Mouse (Mus musculus): ENCODE data around the gene Ccdc148.

Ccdc148 gene

GRCm38 (mm10) chr2:59160605-59160963 lies at the start of gene Ccdc148, which contains the start of gene Pkp4:
Gene Ccdc148, minus strand, starts transcription at chr2:59160683.
Gene Pkp4, plus strand, starts transcription at chr2:59160850.
- DNase-seq: peak; percentile 98

- DNase-seq: no peak
Observed at GRCm38 (mm10) chr2:59208276-59208675, 47.8 kb upstream of the Ccdc148 start.

GRCm38 (mm10) chr2:59207725-59208124 lies 47.2 kb upstream of the Ccdc148 start:
- peak; percentile 79 for DNase-seq

GRCm38 (mm10) chr2:59207240-59207639 lies 46.8 kb upstream of the Ccdc148 start:
- peak; percentile 25 for DNase-seq

- no peak for DNase-seq
Observed at GRCm38 (mm10) chr2:59206190-59206589, 45.7 kb upstream of the Ccdc148 start.

GRCm38 (mm10) chr2:59205092-59205491 lies 44.6 kb upstream of the Ccdc148 start:
- no peak for DNase-seq

GRCm38 (mm10) chr2:59203627-59204425 lies 43.3 kb upstream of the Ccdc148 start:
- no peak for DNase-seq

GRCm38 (mm10) chr2:59202930-59203329 lies 42.4 kb upstream of the Ccdc148 start:
- DNase-seq: no peak

- no peak for DNase-seq
Observed at GRCm38 (mm10) chr2:59200511-59200910, 40.0 kb upstream of the Ccdc148 start.

- DNase-seq: no peak
Observed at GRCm38 (mm10) chr2:59199476-59199976, 39.0 kb upstream of the Ccdc148 start.

GRCm38 (mm10) chr2:59197156-59197555 lies 36.7 kb upstream of the Ccdc148 start:
- no peak for DNase-seq

GRCm38 (mm10) chr2:59193117-59193516 lies 32.6 kb upstream of the Ccdc148 start:
- no peak for DNase-seq

GRCm38 (mm10) chr2:59191466-59191865 lies 31.0 kb upstream of the Ccdc148 start:
- DNase-seq: peak; percentile 26

- DNase-seq: no peak
Observed at GRCm38 (mm10) chr2:59190186-59190585, 29.7 kb upstream of the Ccdc148 start.

GRCm38 (mm10) chr2:59189661-59190185 lies 29.2 kb upstream of the Ccdc148 start:
- DNase-seq: no peak

- no peak for DNase-seq
Observed at GRCm38 (mm10) chr2:59188306-59188705, 27.8 kb upstream of the Ccdc148 start.

- no peak for DNase-seq
Observed at GRCm38 (mm10) chr2:59186966-59187365, 26.5 kb upstream of the Ccdc148 start.

GRCm38 (mm10) chr2:59186122-59186521 lies 25.6 kb upstream of the Ccdc148 start:
- no peak for DNase-seq

GRCm38 (mm10) chr2:59184107-59185064 lies 23.9 kb upstream of the Ccdc148 start:
- no peak for DNase-seq

- DNase-seq: no peak
Observed at GRCm38 (mm10) chr2:59183541-59183940, 23.1 kb upstream of the Ccdc148 start.

- no peak for DNase-seq
Observed at GRCm38 (mm10) chr2:59181321-59182113, 21.0 kb upstream of the Ccdc148 start.

GRCm38 (mm10) chr2:59179487-59179886 lies 19.0 kb upstream of the Ccdc148 start:
- no peak for DNase-seq
